Mouse (Mus musculus) large intestine, adult 2 months (tissue): ENCODE measurements at regions not wholly inside any gene's neighbourhood (a gene's known extent, or its start where the extent isn't known, plus 50 kb on each side); places are given as distances from the start of the nearest gene placed in this dataset.

Experiments
- DNase-seq: peaks from one replicate; pipeline ENCODE4 v3.0.0-alpha.2; 2012; ENCODE audit warnings: low read depth, low spot score
- WGBS: fragments of 180-500 bp; shearing (Covaris S2); methylation state at CpG from one replicate; pipeline ENCODE4 v1.1.7; 2018; 5-methylcytosine and 5-hydroxymethylcytosine counted together

GRCm38 (mm10) chr11:109088488-109089252, 55.5 kb downstream of the E030025P04Rik start:
- DNase-seq = no peak
- WGBS = 81% methylated on average over 11 of the region's 11 CpGs

DNA sequence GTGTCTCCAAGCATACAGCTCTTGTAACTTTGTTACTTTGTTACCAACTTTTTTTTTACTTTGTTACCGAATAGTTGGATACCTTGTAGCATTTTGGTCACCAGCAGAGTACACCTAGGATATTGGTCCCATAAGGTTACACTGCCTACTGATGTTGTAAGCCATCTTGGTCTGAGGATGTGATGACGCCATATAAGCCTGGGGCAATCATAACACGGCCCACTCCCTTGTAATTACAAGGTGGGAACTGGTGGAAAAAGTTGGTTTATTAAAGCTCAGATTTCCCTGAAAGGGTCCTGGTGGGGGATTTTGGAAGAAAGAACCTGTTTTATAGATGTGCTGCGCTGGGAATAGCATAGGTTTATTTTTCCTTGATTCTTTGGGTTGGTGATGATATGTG, 62.2 kb downstream of the E030025P04Rik start:
- DNase-seq = no peak
- WGBS = 96% methylated on average over 4 of the region's 4 CpGs

- 74% methylated on average over 10 of the region's 10 CpGs for WGBS
- DNase-seq = no peak
Measured at GRCm38 (mm10) chr11:109081454-109081853, 62.7 kb downstream of the E030025P04Rik start.

- 92% methylated on average over 9 of the region's 9 CpGs for WGBS
- no peak for DNase-seq
Measured at GRCm38 (mm10) chr11:109080847-109081415, 63.2 kb downstream of the E030025P04Rik start.

GRCm38 (mm10) chr11:109079466-109079865, 64.7 kb downstream of the E030025P04Rik start:
- 19% methylated on average over 4 of the region's 4 CpGs for WGBS
- no peak for DNase-seq

DNA sequence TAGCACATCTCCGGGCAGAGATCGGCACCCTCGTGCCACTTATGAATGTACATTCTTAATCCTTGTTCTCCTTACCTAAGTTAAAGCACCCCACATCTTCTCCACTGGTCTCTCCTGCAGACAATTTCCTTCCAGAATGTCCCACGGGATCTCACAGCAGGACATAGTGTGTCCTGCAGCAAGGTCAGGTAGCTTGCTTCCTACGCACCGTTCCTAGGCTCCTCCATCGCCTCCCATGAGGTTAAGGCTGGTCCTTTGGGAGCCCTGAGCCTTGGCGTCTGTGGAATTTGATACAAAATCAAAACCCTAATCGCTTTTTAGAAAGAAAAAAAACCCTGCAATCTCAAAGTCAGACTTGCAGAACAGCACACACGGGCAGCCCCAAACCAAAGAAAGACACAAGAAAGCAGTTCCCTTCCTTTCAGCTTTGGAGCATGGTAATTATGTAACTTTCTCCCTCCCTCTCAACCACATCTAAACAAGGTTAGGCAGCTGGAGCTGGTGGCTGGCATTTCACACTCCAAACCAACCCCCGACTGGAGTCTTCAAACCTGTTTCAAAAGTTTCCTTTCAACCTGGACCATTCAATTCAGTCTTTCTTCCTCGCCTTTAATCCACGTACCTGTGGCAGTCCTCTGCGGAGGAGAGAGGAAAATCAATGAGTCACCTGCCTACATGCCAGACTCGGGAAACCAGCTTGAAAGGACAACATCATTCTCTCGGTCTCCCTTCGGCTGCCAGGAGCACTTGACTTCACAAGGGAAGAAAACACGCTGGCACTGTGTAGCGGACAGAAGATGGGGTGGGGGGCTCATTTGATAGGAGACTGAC, 67.4 kb downstream of the E030025P04Rik start:
- DNase-seq = no peak
- WGBS = 70% methylated on average over 19 of the region's 19 CpGs

GRCm38 (mm10) chr11:109071340-109071739, 72.8 kb downstream of the E030025P04Rik start:
- no peak for DNase-seq
- WGBS = 43% methylated on average over 2 of the region's 2 CpGs

GRCm38 (mm10) chr11:109070412-109070811, 73.8 kb downstream of the E030025P04Rik start:
- WGBS = 27% methylated on average over 9 of the region's 9 CpGs
- no peak for DNase-seq

- no peak for DNase-seq
- 38% methylated on average over 6 of the region's 6 CpGs for WGBS
Measured at GRCm38 (mm10) chr11:109069326-109069709, 74.9 kb downstream of the E030025P04Rik start.

- DNase-seq = no peak
- WGBS = 15% methylated on average over 22 of the region's 22 CpGs
Measured at GRCm38 (mm10) chr11:109068371-109069325, 75.5 kb downstream of the E030025P04Rik start.

- 46% methylated on average over 7 of the region's 7 CpGs for WGBS
- no peak for DNase-seq
Measured at GRCm38 (mm10) chr11:109067733-109068132, 76.4 kb downstream of the E030025P04Rik start.

GRCm38 (mm10) chr11:109061971-109062370, 82.2 kb downstream of the E030025P04Rik start:
- no peak for DNase-seq
- 83% methylated on average over 4 of the region's 4 CpGs for WGBS

DNA sequence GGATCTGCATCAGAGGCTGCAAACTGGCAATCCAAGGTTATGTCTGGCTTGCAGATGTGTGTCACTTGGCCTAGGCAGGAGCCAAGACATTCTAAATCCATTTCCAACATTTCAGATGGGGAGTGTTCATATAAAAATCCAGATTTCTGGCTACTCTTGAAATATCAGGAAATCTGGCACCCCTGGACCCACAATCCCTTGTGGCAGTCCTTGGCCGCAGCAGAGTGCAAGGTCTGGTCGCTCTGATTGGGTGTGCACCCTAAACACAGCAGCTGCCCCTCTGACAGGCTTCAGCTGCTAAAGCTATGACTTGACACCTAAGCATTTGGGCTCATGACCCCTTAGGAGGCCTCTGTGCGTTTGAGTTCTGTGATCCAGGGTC, 83.7 kb downstream of the E030025P04Rik start:
- DNase-seq = no peak
- 75% methylated on average over 3 of the region's 3 CpGs for WGBS

DNA sequence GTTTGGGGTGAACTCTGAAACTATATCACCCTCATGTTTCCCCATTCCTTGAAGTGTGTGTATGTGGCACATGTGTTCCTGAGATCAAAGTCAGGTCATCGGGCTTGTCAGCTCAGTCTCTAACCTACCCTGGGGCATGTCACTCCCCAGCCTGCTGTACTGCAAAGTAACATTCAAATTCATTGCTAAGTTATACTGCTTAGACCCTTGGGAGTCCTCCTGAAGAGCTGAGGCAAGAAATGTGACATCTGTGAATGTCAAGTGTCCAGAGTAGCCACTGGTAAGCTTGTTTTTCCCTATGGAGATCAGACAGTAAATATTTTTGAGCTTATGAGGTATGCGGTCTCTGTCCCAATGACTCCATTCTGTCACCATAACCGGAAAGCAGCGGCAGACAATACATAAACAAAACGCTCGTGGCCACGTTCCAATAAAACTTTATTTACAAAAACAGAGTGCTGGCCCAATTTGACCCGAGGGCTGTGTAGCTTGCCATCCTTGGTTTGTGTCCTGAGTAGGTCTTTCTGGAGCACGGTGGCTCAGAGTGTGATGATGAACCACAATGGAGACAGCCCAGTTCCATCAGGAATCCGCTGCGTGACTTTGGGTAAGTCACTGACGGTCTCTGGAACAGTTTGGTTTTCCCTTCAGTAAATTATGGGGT, 84.2 kb downstream of the E030025P04Rik start:
- WGBS = 71% methylated on average over 12 of the region's 12 CpGs
- no peak for DNase-seq

GRCm38 (mm10) chr11:109058021-109058420, 86.1 kb downstream of the E030025P04Rik start:
- no peak for DNase-seq

DNA sequence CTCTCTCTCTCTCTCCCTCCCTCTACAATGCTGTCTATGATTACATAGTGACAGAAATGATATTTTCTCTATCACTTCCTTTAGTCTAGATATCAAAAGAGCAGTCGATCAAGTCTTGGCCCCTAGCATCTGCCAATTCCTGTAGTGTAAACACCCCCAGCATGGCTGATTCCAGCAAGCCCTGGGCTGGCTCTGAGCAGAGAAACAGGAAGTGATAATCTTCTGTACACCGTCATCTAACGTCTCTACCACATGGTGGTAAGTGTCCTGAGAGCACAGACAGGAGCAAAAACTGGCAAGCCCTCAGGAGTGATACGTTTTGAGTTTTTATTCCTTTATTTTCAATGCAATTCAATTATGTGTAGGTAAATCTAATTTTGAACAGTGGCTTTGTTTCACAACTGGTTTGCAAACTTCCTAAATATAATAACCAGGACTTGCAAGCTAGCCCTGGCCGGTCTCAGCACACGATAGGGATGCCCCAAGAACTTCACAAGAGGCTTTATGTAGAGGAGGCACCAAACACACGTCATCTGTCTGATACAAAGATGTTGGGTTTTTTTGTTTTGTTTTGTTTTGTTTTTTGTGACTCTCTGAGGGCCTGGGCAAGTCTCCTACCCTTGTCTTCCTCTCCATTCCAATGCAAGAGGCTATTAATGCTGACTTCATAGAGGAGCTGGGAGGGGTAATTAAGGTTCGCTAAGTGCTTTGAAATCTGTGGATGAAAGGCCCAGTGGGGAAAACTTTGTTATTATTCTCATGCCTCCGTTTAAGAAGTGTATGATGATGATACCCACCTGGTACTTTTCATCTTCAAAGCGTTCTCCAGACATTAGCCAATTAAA, 95.7 kb downstream of the E030025P04Rik start:
- no peak for DNase-seq
- 65% methylated on average over 10 of the region's 10 CpGs for WGBS

- no peak for DNase-seq
- 82% methylated on average over 4 of the region's 4 CpGs for WGBS
Measured at GRCm38 (mm10) chr11:109047483-109048110, 96.6 kb downstream of the E030025P04Rik start.

DNA sequence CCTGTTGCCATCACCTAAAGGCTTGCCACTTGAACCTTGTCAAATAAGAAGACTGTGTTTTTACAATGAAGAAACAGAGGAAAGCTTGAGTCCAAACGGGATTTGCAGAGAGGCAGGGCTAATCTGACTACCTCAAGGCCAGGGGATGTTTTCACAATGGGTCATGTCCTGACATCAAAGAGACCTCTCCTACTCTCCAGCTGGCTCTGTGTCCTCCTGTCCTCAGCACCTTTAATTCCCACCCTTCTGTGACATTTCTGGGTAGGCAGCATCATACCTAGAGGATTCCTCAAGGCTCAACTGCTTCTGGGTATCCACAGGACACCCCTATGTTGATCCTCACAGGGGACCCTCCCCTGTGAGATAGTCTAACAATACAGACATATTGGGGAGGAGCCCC, 97.7 kb downstream of the E030025P04Rik start:
- 28% methylated on average over 1 of the region's 1 CpGs for WGBS

More for the DNA sequence above, 97.7 kb downstream of the E030025P04Rik start:
- DNase-seq = no peak
